Mouse (Mus musculus): Measurements from ENCODE around the gene Galnt2. TPM values are rescaled to one million over a fixed set of nuclear protein-coding genes. Genes with fewer than 3 reads are reported as not detected.

The Galnt2 gene
- total RNA-seq, 2 experiments from 2014 or later = 15.5 to 61.1 TPM

DNA sequence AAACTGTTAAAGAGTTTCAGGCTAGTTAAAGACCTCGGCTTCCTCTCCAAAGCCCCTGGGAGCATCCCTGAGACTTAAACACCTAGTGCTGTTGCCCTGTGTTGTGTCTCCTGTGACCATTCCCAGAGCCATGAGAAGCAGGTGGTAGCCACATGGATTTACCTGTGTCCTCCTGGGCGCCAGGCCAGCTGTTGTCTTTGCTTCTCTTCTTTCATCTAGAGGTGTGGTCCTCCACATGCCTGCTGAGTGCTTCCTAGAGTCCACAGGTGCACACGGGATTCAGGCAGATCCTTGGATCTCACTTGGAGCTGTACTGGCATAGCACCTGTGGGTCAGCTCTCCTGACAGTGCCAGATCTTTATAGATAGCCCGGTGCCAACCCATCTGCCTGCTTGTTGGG, 36.0 kb downstream of the Galnt2 start:
- no peak for ATAC-seq (ENCODE audit: poor library complexity, severe bottlenecking)

- ATAC-seq (ENCODE audit: poor library complexity, severe bottlenecking) = no peak
Measured at GRCm38 (mm10) chr8:124270504-124270903, 39.3 kb downstream of the Galnt2 start.

GRCm38 (mm10) chr8:124270904-124271303, 39.7 kb downstream of the Galnt2 start:
- no peak for ATAC-seq (ENCODE audit: poor library complexity, severe bottlenecking)

GRCm38 (mm10) chr8:124271518-124271917, 40.3 kb downstream of the Galnt2 start:
- peak; percentile 25 for ATAC-seq (ENCODE audit: poor library complexity, severe bottlenecking)

GRCm38 (mm10) chr8:124272792-124273191, 41.6 kb downstream of the Galnt2 start:
- ATAC-seq (ENCODE audit: poor library complexity, severe bottlenecking) = no peak

DNA sequence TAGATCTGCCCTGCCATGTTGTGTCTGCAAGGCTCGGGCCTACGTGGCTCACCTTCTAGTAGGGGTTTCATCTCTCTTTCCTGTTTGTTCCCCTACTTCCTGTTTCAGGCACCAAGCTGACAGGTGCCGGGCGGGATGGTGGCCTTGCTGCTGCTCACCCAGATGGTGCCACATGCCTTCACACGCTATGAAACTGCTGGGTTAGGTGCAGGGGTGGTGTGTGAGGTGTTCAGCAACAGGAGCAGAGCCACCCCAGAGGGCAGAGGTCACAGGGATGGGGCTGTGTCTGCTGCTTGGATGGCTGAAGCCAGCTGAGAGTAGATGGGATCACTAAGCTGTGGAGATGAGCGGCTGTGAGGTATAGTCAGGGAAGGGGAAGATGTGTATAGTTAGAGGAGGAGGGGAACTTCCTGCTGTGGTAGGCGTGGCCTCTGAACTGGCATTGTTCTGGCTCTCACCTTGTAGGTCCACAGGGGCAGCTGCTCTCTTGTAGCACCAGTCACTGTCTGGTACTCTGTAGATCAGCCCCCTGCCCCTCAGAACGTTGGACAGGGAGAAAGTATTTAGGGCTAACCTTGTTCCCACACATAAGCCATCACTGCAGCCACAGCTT, 42.5 kb downstream of the Galnt2 start:
- ATAC-seq (ENCODE audit: poor library complexity, severe bottlenecking) = peak; percentile 61

GRCm38 (mm10) chr8:124274441-124275120, 43.4 kb downstream of the Galnt2 start:
- no peak for ATAC-seq (ENCODE audit: poor library complexity, severe bottlenecking)

DNA sequence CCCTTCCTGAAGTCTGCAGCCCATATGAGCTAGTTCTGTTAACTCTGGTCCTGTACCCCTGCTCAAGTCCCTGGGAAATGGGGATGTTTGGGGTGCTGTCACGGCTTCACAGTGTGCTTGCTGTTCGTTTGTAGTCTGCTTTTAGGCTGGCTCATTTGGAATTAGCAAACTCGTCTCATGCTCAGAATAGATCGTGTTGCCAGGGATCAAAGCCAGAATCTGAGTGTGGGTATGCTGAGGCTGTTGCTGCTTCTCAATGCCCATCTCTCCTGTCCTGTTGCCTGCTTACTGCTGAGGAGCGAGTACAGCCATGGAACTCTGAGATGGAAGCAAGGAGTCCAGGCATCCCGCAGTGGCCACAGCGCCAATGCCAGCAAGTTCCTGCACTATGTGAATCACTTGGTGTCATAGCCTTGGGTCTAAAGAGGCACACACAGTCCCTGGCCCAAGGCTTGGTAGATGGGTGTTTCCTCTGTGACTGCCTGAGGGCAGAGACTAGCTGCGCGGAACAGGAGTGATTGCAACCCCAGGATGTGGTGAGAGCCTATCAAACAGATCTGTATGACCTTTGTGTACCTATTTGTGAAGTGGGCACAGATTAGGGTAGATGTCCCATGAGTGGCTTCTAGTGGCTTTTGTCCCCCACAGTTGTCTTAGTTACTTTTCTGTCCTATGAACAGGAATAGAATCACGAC, 44.3 kb downstream of the Galnt2 start:
- peak; percentile 41 for ATAC-seq (ENCODE audit: poor library complexity, severe bottlenecking)

GRCm38 (mm10) chr8:124277951-124278910, 47.0 kb downstream of the Galnt2 start:
- no peak for ATAC-seq (ENCODE audit: poor library complexity, severe bottlenecking)

DNA sequence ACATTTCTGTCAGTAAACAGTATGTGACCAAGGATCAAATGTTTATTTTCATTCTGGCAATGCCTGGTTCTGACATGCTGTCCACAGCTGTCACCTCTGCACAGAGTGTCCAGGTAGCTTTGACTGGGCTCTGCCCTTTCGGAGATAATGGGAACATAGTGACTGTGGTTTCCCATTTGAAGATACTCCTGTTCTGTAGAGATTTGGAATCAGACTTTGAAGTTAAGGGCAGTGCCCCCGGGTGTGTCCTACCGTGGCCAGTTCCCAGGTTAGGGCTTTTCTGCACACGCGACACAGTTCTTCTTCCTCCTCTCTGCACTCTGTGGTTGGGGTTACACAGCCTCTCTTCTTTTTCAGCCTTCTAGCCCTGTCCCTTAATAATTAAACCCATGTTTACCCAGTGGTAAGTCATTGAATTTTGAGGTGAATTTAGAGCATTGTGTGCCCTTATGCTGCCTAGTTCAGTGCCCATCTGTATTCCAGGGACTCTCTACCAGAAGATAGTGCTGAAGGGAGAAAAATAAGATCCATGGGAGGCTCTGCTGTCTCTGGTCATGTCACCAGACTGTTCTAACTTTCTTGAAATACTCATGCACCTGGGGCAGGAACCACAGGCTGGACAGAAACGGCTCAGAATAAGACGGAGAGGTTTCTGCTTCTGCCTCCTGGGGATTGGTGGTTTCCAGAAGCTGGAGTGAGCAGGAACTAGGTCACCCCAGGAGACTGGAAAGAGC, 47.9 kb downstream of the Galnt2 start:
- no peak for ATAC-seq (ENCODE audit: poor library complexity, severe bottlenecking)

DNA sequence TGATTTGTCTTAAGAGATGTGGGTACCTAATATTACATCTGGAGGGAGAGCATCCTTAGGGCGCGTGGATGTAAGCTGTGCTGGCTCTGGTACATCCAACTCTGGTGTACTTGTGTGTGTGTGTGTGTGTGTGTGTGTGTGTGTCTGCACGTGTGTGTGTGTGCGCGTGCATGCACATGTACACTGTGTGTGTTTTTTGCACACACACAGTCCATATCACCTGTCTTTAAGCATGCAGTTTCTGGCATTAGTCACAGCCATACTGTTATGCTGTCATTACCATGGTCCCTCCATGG, 48.4 kb downstream of the Galnt2 start:
- ATAC-seq (ENCODE audit: poor library complexity, severe bottlenecking) = no peak

DNA sequence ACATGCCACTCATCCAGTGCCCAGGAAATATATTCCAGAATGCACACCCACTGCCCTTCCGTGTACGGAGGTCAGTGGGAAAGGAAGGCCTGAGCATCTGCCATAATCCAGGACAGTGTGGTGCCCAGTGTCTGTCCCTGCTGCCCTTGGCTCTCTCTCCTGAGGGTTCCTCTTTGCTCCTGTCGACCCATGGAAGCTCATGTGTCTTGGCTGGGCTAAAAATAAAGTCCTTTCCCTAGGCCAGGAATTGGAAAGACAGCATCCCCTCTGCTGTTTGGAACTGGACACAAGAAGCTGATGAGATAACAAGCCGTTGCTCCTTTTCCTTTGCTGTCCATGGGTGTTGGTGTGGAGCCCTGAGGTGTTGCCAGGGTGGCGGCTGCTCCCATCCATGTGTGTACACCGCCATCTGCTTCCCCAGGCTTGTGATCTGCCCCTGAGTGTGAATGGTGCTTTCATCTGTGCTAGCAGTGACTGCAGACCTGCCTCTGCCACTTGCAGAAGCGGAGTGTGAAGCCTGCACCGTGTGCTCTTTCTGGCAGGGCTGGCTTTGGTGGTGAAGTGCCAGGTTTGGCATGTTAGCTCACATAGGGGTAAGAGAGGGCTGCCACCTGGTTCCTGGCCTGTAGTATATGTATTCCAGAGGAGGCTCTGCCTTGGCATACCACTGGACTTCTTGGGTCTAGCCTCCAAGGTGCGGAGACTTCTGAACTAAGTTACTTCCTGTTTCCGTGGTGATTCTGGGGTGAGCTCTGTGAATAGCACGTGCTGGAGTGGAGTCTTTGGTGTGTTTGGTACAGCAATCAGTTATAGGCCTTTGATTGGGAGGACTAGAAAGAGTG, 50.7 kb downstream of the Galnt2 start:
- ATAC-seq (ENCODE audit: poor library complexity, severe bottlenecking) = peak; percentile 46; the same call in 1 of the 2 replicates

DNA sequence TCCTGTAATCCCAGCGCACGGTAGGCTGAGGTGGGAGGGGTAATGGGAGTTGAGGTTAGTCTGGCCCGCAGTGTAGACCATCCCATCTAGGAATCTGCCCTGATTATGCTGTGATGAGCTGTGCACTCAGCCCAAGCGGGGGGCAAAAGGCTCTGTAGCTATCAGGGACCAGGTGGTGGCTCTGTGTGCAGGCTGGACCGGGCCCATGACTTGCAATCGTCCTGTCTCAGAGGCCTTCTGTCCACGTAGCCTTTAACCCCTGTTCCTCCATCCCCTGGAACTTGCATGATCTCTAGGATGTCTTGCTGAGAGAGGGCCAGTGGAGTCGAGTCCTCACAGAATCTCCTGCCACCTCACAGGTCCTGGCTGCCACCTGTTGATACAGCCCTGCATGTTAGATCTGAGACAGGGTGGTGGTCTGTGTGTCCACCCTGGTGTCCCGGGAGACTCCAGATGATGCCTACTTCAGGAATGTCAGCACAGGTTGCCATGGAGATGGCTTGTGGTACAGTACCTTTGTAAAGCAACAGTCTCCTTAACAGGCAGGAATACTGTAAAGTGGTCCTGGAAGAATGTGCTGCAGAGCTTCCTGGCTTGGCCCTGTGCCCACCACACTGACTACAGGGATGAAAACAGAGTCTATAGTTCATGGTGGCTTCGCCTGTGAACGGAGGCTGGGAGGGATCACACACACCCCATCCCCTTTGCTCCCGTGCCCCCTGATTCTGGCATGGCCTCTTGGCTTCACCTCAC, 51.9 kb downstream of the Galnt2 start:
- no peak for ATAC-seq (ENCODE audit: poor library complexity, severe bottlenecking)

GRCm38 (mm10) chr8:124283644-124284332, 52.6 kb downstream of the Galnt2 start:
- no peak for ATAC-seq (ENCODE audit: poor library complexity, severe bottlenecking)

DNA sequence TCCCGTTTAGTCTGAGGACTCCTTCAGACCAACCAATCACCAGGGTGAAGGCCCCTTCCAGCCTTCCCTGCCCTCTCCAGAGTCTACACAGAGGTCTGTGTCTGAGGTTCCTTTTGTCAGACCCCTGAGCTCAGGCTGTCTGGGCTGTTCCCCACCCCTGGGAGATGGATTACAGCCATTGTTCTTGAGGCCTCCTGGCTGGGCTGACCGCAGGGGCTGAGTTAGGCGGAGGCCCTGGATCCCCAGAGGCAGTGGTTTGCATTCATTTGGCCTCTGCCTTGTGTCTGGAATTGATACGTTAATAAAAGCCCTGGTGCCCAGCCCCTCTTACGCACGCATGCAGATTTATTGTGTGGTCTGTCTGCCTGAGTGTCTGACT, 53.1 kb downstream of the Galnt2 start:
- ATAC-seq (ENCODE audit: poor library complexity, severe bottlenecking) = no peak

DNA sequence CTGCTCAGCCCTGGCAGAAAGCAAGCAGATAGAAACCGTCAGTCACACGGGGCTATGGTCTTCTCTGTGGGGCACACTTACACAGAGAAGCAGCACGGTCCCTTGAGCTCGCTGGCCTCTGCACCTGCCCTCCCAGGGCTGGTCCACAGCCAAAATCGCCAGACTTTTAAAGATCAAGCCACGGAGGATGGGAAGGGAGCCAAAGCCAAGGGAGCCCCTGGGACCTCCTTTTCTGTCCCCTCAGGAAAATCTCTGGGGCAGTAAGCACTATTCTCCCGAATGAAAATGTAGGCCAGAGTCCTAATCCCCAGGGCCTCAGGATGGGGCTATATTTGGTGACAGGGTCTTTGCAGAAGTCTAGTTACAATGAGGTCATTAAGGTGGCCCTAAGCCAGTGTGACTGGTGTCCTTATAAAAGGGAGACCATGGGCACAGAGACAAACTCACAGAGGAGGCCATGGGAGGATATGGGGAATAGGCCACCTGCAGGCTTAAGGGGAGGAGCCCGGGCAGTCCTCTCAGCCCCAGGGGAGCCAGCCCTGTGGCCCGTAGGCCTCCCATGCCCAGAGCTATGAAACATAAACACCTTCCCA, 53.9 kb downstream of the Galnt2 start:
- no peak for ATAC-seq (ENCODE audit: poor library complexity, severe bottlenecking)

DNA sequence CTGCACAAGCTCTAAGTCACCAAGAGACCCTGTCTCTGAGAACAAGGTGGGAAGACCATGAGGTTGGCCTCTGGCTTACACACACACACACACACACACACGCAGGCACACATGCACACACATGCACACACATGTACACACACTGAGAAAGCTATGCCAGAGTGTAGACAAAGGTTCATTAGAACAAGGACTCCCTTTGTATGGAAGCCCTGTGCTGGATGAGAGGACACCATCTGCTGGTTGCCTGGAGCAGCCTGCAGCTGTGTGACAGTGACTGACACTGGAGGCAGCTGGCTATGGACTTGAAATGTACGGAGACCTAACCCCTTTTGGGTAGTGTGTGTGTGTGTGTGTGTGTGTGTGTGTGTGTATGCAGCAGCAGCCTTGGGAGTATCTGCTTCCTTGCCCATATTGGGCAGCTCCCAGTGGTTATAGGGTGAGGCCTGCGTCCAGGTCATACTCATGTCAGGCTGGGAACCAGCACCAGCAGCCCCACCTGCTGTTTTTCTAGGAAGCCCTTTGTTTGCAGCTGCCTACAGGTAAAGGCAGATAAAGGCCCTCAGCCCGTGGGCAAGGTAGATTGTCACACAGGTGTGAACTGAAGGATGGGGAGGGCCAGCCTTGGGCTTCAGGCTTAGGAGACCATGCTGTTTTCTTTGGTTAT, 55.4 kb downstream of the Galnt2 start:
- no peak for ATAC-seq (ENCODE audit: poor library complexity, severe bottlenecking)
